Comparison of ENCODE assay signal across 8 mouse cellular contexts in genomic region chr12:83874597-83874996, GRCm38 (mm10). TPM values are rescaled to one million over a fixed set of nuclear protein-coding genes. Genes with fewer than 3 reads are reported as not detected.
DNase-seq lines count a peak whose midpoint lies in the region; ATAC-seq and TF ChIP-seq lines count a peak whose summit lies in the region.

No protein-coding gene starts in this region.

- DNase-seq in adrenal gland, postnatal 14 days = peak; percentile 31
- no peak for DNase-seq in adrenal gland, postnatal 4 days (ENCODE audit: low spot score in 2 of 2)
- DNase-seq in cerebellum, adult 11 months = peak; percentile 57
- peak; percentile 25 to 29 for DNase-seq in heart, postnatal 36 days
- peak; percentile 74 for DNase-seq in lung, adult 2 months
- no peak for DNase-seq in gastrocnemius, postnatal 36 days
- no peak for DNase-seq in yolk sac, embryonic 10.5 days (ENCODE audit: low spot score)

- intact Hi-C loops in heart, postnatal 36 days (cut with DNase I) = no loop called here
- intact Hi-C loops in gastrocnemius, postnatal 36 days (cut with DNase I) = no loop called here

- peaks cover 11% of the 10 kb centered on the region for H3K4me1 ChIP-seq in lung, adult 2 months (ENCODE audit: control insufficient read depth, insufficient read depth, low read length)

- no peak for TF ChIP-seq CTCF in lung, adult 2 months (IDR thresholded peaks at IDR 0.05; ENCODE audit: insufficient read depth, low read length)

- ATAC-seq in CD4-positive, CD25-positive, alpha-beta regulatory T cell, adult 4 months = no peak

- TF ChIP-seq POLR2A in lung, adult 2 months (IDR thresholded peaks at IDR 0.05; ENCODE audit: borderline replicate concordance, extremely low read depth, low read depth, low read length) = no peak

- 73% methylated on average over 4 of the region's 4 CpGs for WGBS in lung, adult 2 months

- H3K4me3 ChIP-seq in lung, adult 2 months (replicated peaks; ENCODE audit: extremely low read depth, low read depth, low read length) = no peak overlapping the region

RNA-seq across cellular contexts. Expression of gene Numb, which starts 47.1 kb away (rescaled TPM):
- total RNA-seq in adrenal gland, postnatal 14 days (2021) = 40.7 and 47.3 TPM in 2 replicates
- total RNA-seq in adrenal gland, postnatal 4 days (2021) = 10 to 100 TPM; 46.9 to 48.3 TPM
- 10 to 100 TPM; 31.4 to 36.3 TPM for total RNA-seq in heart, postnatal 36 days (2021)
- 155 and 165 TPM in 2 replicates for polyA plus RNA-seq in lung, adult 2 months (2012; rRNA removed)
- polyA plus RNA-seq in CD4-positive, CD25-positive, alpha-beta regulatory T cell, adult 4 months (2017; shearing (Covaris generic)) = 10 to 100 TPM; 36.7 to 39.4 TPM
- total RNA-seq in gastrocnemius, postnatal 36 days (2021) = 10 to 100 TPM; 13.8 to 17.3 TPM

Comparison
In these comparisons a context has a peak if more than half of its experiments do, and no peak if none do; other contexts are left out.
1. DNase-seq: peak in adrenal gland, postnatal 14 days (single experiment), cerebellum, adult 11 months (single experiment), heart, postnatal 36 days (2 of 2) and lung, adult 2 months (single experiment); none in adrenal gland, postnatal 4 days (0 of 2), gastrocnemius, postnatal 36 days (0 of 2) and yolk sac, embryonic 10.5 days (single experiment).